Mouse (Mus musculus): ENCODE measurements around the gene Ppp3r1.
"Not testable (repeated sequence)": the region's sequence is repeated elsewhere in the genome, so short reads cannot be mapped to it uniquely, and the experiment has no call there.

Ppp3r1 gene

GRCm38 (mm10) chr11:17199840-17200501, 40.9 kb downstream of the Ppp3r1 start:
- no peak for DNase-seq (ENCODE audit: low read depth, low spot score)

- no peak for DNase-seq (ENCODE audit: low read depth, low spot score)
Observed at GRCm38 (mm10) chr11:17200936-17201335, 41.9 kb downstream of the Ppp3r1 start.

- no peak for DNase-seq (ENCODE audit: low read depth, low spot score)
Observed at GRCm38 (mm10) chr11:17202481-17202880, 43.4 kb downstream of the Ppp3r1 start.

GRCm38 (mm10) chr11:17211258-17212140, 52.4 kb downstream of the Ppp3r1 start, which contains the start of gene Pno1:
TSS of gene Pno1 (minus strand) at chr11:17211568.
- DNase-seq (ENCODE audit: low read depth, low spot score), result peak; percentile 98

GRCm38 (mm10) chr11:17212141-17212495, 53.1 kb downstream of the Ppp3r1 start:
- peak; percentile 46 for DNase-seq (ENCODE audit: low read depth, low spot score)

GRCm38 (mm10) chr11:17212903-17213509, 53.9 kb downstream of the Ppp3r1 start:
- no peak for DNase-seq (ENCODE audit: low read depth, low spot score)

- DNase-seq (ENCODE audit: low read depth, low spot score), result no peak
Observed at GRCm38 (mm10) chr11:17215475-17215874, 56.4 kb downstream of the Ppp3r1 start.

GRCm38 (mm10) chr11:17221126-17221525, 62.1 kb downstream of the Ppp3r1 start:
- DNase-seq (ENCODE audit: low read depth, low spot score), result no peak

GRCm38 (mm10) chr11:17232792-17233191, 73.7 kb downstream of the Ppp3r1 start:
- peak; percentile 23 for DNase-seq (ENCODE audit: low read depth, low spot score)

- no peak for DNase-seq (ENCODE audit: low read depth, low spot score)
Observed at GRCm38 (mm10) chr11:17236449-17237037, 77.5 kb downstream of the Ppp3r1 start.

GRCm38 (mm10) chr11:17238598-17238997, 79.5 kb downstream of the Ppp3r1 start:
- not testable (repeated sequence) for DNase-seq (ENCODE audit: low read depth, low spot score)

- no peak for DNase-seq (ENCODE audit: low read depth, low spot score)
Observed at GRCm38 (mm10) chr11:17248715-17249114, 89.7 kb downstream of the Ppp3r1 start.

Measured in 3T3-L1 (cell line).